Mouse (Mus musculus): ENCODE results near the gene Trpv2. TPM values are rescaled to one million over a fixed set of nuclear protein-coding genes. Genes with fewer than 3 reads are reported as not detected.

Trpv2 gene
- polyA plus RNA-seq, 1 experiment from 2014 or later = 6.6 TPM

DNA sequence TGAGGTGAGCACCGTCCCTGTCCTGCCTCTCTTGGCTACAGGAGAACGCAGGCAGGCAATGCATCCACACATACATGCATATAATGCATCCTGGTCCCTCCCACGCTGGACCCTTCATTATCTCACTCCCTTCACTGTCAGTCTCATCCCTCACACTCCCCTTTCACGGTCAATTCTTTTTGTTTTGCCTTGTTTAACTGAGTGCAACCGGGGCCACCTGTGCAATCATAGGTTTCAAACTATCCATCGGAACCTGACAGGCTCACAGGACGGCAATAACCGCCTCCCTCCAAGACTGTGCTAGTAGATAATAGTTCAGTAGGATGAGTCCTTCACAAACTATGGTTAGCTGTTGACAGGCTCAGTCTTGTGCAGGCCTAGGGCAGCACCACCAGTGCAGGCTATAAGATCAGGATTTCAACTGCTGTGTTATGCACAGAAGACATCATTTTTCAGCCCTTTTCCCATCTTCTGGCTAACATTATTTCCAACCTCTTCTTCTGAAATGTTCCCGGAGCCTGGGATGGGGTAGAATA, 10.5 kb downstream of the Trpv2 start:
- 61% methylated on average over 9 of the region's 9 CpGs for WGBS (ENCODE audit: insufficient replicate concordance)
- Histone ChIP-seq H3K27ac (peak overlapping the region; percentile 23; the same call in 1 of the 2 replicates), H3K27me3 (no peaks in the 10 kb centered on the region), H3K4me2 (no peak overlapping the region), H3K4me3 (replicated peaks) (no peak overlapping the region), H3K9me3 (replicated peaks) (no peaks in the 10 kb centered on the region), H3K9ac (no peak overlapping the region), H3K4me1 (replicated peaks) (peaks cover 34% of the 10 kb centered on the region), H3K36me3 (peaks cover 5% of the 10 kb centered on the region)
- ATAC-seq (ENCODE audit: low read depth) = peak; percentile 38
- DNase-seq = no peak

DNA sequence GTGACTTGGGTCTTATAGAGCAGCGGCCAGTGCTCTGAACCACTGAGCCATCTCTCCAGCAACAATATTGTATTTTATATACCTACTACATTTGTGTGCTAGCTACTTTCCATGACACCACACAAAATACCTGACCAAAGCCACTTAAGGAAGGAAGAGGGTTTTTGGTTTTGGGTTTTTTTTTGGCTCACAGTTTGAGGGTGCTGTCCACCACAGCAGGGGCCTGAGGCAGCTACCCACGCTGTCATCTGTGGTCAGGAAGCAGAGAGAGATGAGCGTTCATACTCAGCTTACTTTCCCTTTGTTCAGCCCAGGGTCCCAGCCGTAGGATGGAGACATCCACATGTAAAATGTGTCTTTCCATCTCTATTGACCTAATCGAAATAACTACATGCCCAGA, 12.7 kb downstream of the Trpv2 start:
- peaks cover 5% of the 10 kb centered on the region for H3K36me3 ChIP-seq
- H3K4me1 ChIP-seq (replicated peaks) = peaks cover 23% of the 10 kb centered on the region
- no peaks in the 10 kb centered on the region for H3K9me3 ChIP-seq (replicated peaks)
- H3K4me2 ChIP-seq = no peak overlapping the region
- no peak for DNase-seq
- H3K4me3 ChIP-seq (replicated peaks) = no peak overlapping the region
- no peak overlapping the region for H3K27ac ChIP-seq
- no peaks in the 10 kb centered on the region for H3K27me3 ChIP-seq
- H3K9ac ChIP-seq = no peak overlapping the region
- ATAC-seq (ENCODE audit: low read depth) = no peak
- WGBS (ENCODE audit: insufficient replicate concordance) = 62% methylated on average over 5 of the region's 5 CpGs

DNA sequence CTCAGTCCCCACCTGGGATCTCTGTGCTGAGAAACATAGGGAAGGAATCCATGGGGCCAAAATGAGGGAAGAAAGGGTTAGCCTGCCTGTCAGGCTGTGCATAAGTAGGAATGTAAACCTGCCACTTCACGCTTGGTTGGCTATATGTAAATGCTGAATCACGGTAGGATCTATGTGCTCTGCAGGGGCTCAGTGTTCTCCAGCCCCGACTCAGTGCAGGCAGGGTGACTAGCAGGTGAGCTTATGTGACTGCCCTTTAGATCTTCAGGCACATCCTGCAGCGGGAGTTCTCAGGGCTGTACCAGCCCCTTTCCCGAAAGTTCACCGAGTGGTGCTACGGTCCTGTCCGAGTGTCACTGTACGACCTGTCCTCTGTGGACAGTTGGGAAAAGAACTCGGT, 15.1 kb downstream of the Trpv2 start:
- peaks cover 22% of the 10 kb centered on the region for H3K4me1 ChIP-seq (replicated peaks)
- H3K9me3 ChIP-seq (replicated peaks) = no peaks in the 10 kb centered on the region
- DNase-seq (no peak), ATAC-seq (ENCODE audit: low read depth) (no peak)
- H3K4me2 ChIP-seq = no peak overlapping the region
- H3K27ac ChIP-seq = no peak overlapping the region
- no peak overlapping the region for H3K9ac ChIP-seq
- peaks cover 9% of the 10 kb centered on the region for H3K36me3 ChIP-seq
- no peaks in the 10 kb centered on the region for H3K27me3 ChIP-seq
- WGBS (ENCODE audit: insufficient replicate concordance) = 76% methylated on average over 10 of the region's 10 CpGs
- H3K4me3 ChIP-seq (replicated peaks) = no peak overlapping the region

DNA sequence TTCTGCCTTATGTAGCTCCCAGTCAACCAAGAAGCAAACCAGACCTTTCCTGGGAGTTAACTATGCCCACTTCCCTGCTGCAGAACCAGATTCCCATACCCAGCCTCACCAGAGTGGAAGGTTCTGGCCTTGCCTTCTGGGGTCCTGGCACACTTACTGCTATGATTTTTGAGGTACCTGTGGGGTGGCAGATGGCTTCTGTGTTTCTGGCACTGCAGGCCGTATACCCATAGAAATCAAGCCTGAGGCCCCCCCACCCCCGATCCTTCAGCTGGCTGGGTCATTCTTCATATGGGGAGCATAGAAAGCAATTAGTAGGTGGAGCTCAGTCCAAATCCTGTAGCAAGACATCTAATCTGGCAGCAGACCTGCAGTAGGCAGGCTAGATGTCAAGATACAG, 16.7 kb downstream of the Trpv2 start:
- Histone ChIP-seq H3K4me2 (no peak overlapping the region), H3K4me3 (replicated peaks) (no peak overlapping the region), H3K27ac (no peak overlapping the region), H3K36me3 (peaks cover 9% of the 10 kb centered on the region), H3K27me3 (no peaks in the 10 kb centered on the region), H3K4me1 (replicated peaks) (peaks cover 6% of the 10 kb centered on the region), H3K9ac (no peak overlapping the region), H3K9me3 (replicated peaks) (no peaks in the 10 kb centered on the region)
- 78% methylated on average over 2 of the region's 2 CpGs for WGBS (ENCODE audit: insufficient replicate concordance)
- no peak for ATAC-seq (ENCODE audit: low read depth)
- no peak for DNase-seq

DNA sequence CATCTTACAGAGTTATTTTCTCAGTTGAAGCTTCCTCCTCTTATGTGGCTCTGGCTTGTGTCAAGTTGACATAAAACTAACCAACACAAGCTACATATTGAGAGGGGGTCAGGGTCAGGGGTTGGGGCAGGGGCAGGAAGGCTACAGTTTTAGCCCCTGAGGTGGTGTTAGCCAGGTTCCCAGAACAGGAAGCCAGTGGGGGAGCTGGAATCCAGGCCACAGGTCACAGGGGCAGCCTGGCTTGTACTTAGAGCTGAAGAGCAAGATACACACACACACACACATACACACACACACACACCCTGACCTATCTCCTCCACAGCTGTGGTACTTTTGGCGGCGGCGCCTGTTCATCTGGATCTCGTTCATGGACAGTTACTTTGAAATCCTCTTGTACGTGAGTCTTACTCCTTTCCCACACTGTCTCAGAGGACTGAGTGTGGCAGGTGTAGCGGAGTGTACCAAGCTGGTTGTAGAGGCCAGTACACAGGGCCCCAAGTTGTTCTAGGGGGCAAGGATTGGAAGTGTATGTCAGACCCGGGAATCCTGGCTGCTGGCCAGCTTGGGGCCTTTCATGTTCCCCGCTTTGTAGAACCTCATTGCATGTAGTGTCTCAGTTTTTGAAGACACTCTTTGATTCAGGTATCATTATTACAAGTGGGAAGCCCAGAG, 17.8 kb downstream of the Trpv2 start:
- Histone ChIP-seq H3K27me3 (no peaks in the 10 kb centered on the region), H3K27ac (no peak overlapping the region), H3K4me1 (replicated peaks) (peaks cover 3% of the 10 kb centered on the region; the same call in 1 of the 2 replicates), H3K4me2 (no peak overlapping the region), H3K9ac (no peak overlapping the region), H3K36me3 (peaks cover 13% of the 10 kb centered on the region), H3K9me3 (replicated peaks) (no peaks in the 10 kb centered on the region), H3K4me3 (replicated peaks) (no peak overlapping the region)
- ATAC-seq (ENCODE audit: low read depth) = peak; percentile 53
- WGBS (ENCODE audit: insufficient replicate concordance) = 76% methylated on average over 8 of the region's 8 CpGs
- DNase-seq = no peak

DNA sequence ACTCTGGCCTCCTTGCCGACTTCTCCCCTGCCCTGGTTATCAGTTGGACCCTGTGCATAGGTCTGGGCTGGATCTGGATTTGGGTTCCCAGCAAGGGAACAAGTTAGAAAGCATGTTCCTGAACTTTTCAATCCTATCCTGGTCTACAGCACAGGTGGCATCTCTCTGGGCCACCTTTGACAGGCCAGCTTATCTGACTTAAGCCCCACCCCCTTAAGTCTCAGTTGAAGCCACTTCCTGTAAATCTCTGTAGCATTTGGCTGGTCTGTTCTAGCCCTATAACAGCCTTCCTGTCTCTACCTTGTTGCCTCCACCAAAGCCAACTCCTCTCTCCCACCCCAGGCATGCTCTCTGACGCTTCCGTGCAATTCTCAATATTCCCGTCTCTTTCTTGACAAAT, 24.3 kb downstream of the Trpv2 start:
- WGBS (ENCODE audit: insufficient replicate concordance) = 73% methylated on average over 4 of the region's 4 CpGs
- DNase-seq (no peak), ATAC-seq (ENCODE audit: low read depth) (no peak)
- Histone ChIP-seq H3K9me3 (replicated peaks) (no peaks in the 10 kb centered on the region), H3K4me2 (no peak overlapping the region), H3K36me3 (peaks cover 9% of the 10 kb centered on the region), H3K27ac (no peak overlapping the region), H3K4me3 (replicated peaks) (no peak overlapping the region), H3K27me3 (no peaks in the 10 kb centered on the region), H3K4me1 (replicated peaks) (peaks cover 18% of the 10 kb centered on the region), H3K9ac (no peak overlapping the region)

DNA sequence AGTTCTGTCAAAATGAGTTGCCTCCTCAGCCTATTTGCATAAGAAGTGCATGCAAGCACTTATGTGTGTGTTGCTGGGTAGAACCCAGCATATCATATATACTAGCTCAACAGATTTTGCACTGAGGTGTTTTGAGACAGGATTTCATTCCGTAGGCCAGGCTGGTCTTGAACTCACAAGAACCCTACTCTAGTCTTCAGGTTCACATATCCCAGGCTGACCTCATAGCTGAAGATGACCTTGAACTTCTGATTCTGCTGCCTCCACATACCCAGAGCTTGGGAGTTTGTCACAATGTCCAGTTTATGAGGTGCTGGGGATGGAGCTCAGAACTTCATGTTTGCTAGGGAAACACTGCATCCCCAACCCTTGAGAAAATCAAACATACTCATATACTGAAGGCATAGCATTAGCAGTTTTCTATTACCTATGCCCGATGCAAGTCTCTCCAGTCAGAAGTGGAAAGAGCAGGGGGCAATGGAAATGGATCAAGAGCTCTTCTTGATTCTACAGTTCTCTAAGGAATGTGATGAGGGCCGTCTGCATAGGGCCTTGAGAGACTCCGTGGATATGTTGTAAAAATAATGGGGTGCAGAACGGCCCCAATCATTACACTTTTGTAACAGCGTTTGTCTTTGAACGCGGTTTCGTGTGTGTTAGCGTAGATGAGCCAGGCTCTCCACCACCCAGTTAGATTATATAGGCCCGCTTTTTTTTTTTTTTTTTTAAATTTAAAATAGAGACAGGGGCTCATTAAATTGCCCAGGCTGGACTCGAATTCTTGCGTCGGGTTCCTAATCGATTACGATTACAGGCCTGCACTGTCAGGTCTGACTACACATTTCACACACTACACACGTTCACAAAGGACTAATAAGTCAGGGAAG, 27.7 kb downstream of the Trpv2 start:
- DNase-seq = no peak
- no peaks in the 10 kb centered on the region for H3K27me3 ChIP-seq
- H3K4me2 ChIP-seq = peak overlapping the region; percentile 77

DNA sequence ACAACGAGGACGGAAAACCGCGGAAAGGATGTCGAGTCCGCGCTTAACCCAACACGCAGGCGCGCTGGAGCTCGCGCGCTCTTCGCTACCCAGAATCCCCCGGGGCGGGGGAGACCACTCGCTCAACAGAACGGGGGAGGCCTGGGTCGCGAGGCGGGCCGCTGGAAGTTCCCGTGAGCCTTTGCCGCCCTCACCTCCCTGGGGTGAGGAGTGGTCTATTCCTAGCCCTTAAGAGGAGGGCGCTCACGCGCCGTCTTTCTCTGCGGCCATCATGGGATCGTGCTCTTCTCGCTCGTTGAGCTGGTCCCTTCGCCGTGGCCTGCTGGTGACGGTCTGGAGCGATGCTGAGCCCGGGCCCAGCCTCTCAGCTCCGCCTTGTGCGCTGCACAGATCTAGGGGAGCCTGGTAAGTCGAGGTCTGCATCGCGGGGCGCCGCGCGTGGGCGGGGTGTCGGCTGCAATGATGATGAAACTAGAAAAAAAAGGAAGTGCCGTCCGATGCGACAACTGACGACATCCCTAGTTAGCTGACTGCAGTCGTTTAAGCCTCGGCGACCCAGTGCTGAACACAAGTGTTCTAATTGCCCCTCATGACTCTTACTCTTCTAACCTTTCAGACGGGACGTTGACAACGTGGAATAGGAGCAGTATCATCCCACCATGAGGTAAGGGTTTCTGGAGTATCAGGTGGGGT, 28.5 kb downstream of the Trpv2 start:
- H3K27me3 ChIP-seq = no peaks in the 10 kb centered on the region
- H3K9ac ChIP-seq = peak overlapping the region; percentile 93
- DNase-seq (peak; percentile 98), ATAC-seq (ENCODE audit: low read depth) (peak; percentile 81)
- peaks cover 40% of the 10 kb centered on the region for H3K4me1 ChIP-seq (replicated peaks)
- H3K4me2 ChIP-seq = peak overlapping the region; percentile 77
- no peaks in the 10 kb centered on the region for H3K9me3 ChIP-seq (replicated peaks)
- peak overlapping the region; percentile 95 for H3K27ac ChIP-seq
- WGBS (ENCODE audit: insufficient replicate concordance) = under 1% methylated on average over 58 of the region's 58 CpGs
- H3K36me3 ChIP-seq = peaks cover 47% of the 10 kb centered on the region
- peak overlapping the region; percentile 82 for H3K4me3 ChIP-seq (replicated peaks)

More for the DNA sequence above, 27.7 kb downstream of the Trpv2 start:
- H3K9me3 ChIP-seq (replicated peaks) = no peaks in the 10 kb centered on the region
- peak overlapping the region; percentile 95 for H3K27ac ChIP-seq
- 11% methylated on average over 17 of the region's 17 CpGs for WGBS (ENCODE audit: insufficient replicate concordance)
- ATAC-seq (ENCODE audit: low read depth) = no peak
- H3K9ac ChIP-seq = peak overlapping the region; percentile 93
- H3K36me3 ChIP-seq = peaks cover 40% of the 10 kb centered on the region
- peaks cover 40% of the 10 kb centered on the region for H3K4me1 ChIP-seq (replicated peaks)
- peak overlapping the region; percentile 82 for H3K4me3 ChIP-seq (replicated peaks)

DNA sequence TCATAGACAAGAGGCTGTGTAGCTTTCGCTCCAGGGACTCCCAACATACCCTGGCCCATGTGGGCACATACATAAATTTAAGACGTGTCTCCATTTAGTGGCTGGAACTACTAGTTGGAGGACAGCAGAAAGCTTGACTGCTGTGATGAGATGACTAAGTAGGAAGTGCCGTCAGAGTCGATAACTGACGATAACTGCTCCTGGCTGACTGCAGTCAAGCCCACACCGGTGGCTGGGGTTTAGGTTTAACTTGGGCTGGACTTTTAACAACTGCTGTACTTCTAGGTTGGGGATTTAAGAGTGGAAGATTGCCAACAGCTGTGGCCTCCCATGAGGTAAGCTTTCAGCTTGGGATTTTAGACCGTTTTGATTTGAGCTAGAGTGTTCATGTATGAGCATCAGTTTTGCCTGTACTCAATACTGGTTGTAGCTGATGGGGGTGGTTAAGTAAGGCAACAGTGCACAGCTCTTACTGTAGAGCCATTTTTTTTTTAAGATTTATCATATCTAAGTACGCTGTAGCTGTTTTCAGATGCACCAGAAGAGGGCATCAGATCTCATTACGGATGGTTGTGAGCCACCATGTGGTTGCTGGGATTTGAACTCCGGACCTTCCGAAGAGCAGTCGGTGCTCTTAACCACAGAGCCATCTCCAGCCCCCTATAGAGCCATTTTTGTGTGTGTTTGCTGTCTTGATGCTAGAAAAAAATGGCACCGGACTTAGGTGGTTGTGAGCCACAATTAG, 29.2 kb downstream of the Trpv2 start:
- H3K4me1 ChIP-seq (replicated peaks) = peaks cover 35% of the 10 kb centered on the region
- WGBS (ENCODE audit: insufficient replicate concordance) = 0% methylated on average over 13 of the region's 13 CpGs
- peak overlapping the region; percentile 95 for H3K27ac ChIP-seq
- DNase-seq (peak; percentile 36), ATAC-seq (ENCODE audit: low read depth) (peak; percentile 32; the same call in 1 of the 2 replicates)
- peak overlapping the region; percentile 77 for H3K4me2 ChIP-seq
- peaks cover 53% of the 10 kb centered on the region for H3K36me3 ChIP-seq
- H3K9ac ChIP-seq = peak overlapping the region; percentile 93
- peak overlapping the region; percentile 82 for H3K4me3 ChIP-seq (replicated peaks)
- no peaks in the 10 kb centered on the region for H3K9me3 ChIP-seq (replicated peaks)
- no peaks in the 10 kb centered on the region for H3K27me3 ChIP-seq

DNA sequence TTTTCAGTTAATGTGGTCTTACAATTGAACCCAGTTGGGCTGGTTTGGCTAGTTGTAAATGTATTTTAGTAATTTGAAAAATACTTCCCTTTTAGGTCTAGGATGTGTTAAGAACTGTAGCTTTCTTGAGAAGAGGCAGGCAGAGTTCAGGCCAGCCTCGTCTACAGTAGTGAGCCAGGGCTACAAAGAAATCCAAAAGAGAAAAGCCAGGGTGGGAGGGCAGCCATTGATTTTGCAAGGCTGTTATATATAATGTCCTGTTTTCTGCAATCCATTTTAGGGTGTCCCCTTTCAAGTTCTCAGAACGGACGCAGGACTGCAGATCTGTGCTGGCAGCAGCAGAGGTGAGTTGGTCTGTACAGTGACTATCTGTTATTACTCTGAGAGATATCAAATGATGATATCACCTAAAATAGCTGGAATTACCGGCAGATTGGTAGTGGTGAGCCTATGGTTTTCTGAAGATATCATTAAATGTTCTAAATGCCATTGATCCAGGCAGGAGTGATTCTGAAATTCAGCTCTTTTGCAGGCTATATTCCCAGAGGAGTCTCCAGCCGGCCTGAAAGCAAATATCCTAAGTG, 29.9 kb downstream of the Trpv2 start:
- WGBS (ENCODE audit: insufficient replicate concordance) = 5% methylated on average over 5 of the region's 5 CpGs
- Histone ChIP-seq H3K9me3 (replicated peaks) (no peaks in the 10 kb centered on the region), H3K4me3 (replicated peaks) (peak overlapping the region; percentile 82), H3K27ac (peak overlapping the region; percentile 95), H3K36me3 (peaks cover 60% of the 10 kb centered on the region), H3K4me2 (peak overlapping the region; percentile 77), H3K27me3 (no peaks in the 10 kb centered on the region), H3K9ac (peak overlapping the region; percentile 93), H3K4me1 (replicated peaks) (peaks cover 31% of the 10 kb centered on the region)
- DNase-seq (no peak), ATAC-seq (ENCODE audit: low read depth) (no peak)
